Mouse (Mus musculus): ENCODE measurements at regions not wholly inside any gene's neighbourhood (a gene's known extent, or its start where the extent isn't known, plus 50 kb on each side); places are given as distances from the start of the nearest gene placed in this dataset.

GRCm38 (mm10) chr13:78992326-78992725, 792.8 kb upstream of the Nr2f1 start:
- no peaks in the 10 kb centered on the region for H3K36me3 ChIP-seq (replicated peaks)
- no peaks in the 10 kb centered on the region for H3K27me3 ChIP-seq (ENCODE audit: insufficient read depth, low read length)
- DNase-seq (ENCODE audit: low spot score) (no peak), ATAC-seq (ENCODE audit: extremely low read depth, insufficient number of reproducible peaks, low FRiP score, poor library complexity, severe bottlenecking) (no peak)
- no peaks in the 10 kb centered on the region for H3K9me3 ChIP-seq (replicated peaks)
- no peaks in the 10 kb centered on the region for H3K4me1 ChIP-seq (ENCODE audit: insufficient read depth, low read depth, low read length)
- H3K4me3 ChIP-seq (ENCODE audit: low read depth, low read length) = no peak overlapping the region
- TF ChIP-seq GATA2 (IDR thresholded peaks at IDR 0.05; ENCODE audit: borderline replicate concordance, low read depth, low read length) (no peak), GATA1 (IDR thresholded peaks at IDR 0.05; ENCODE audit: borderline replicate concordance, low read length) (no peak), TAL1 (conservative IDR thresholded peaks at IDR 0.05; ENCODE audit: low read depth, low read length) (no peak), POLR2AphosphoS5 (IDR thresholded peaks at IDR 0.05; ENCODE audit: insufficient replicate concordance, low read depth, low read length) (no peak), CTCF (IDR thresholded peaks at IDR 0.05; ENCODE audit: low read depth, low read length) (no peak)

GRCm38 (mm10) chr13:78985921-78986320, 786.4 kb upstream of the Nr2f1 start:
- no peaks in the 10 kb centered on the region for H3K4me1 ChIP-seq (ENCODE audit: insufficient read depth, low read depth, low read length)
- no peaks in the 10 kb centered on the region for H3K27me3 ChIP-seq (ENCODE audit: insufficient read depth, low read length)
- H3K4me3 ChIP-seq (ENCODE audit: low read depth, low read length) = no peak overlapping the region
- ATAC-seq (ENCODE audit: extremely low read depth, insufficient number of reproducible peaks, low FRiP score, poor library complexity, severe bottlenecking) (no peak), DNase-seq (ENCODE audit: low spot score) (no peak)
- no peaks in the 10 kb centered on the region for H3K36me3 ChIP-seq (replicated peaks)
- H3K9me3 ChIP-seq (replicated peaks) = no peaks in the 10 kb centered on the region
- TF ChIP-seq TAL1 (conservative IDR thresholded peaks at IDR 0.05; ENCODE audit: low read depth, low read length) = no peak
- TF ChIP-seq GATA1 (IDR thresholded peaks at IDR 0.05; ENCODE audit: borderline replicate concordance, low read length) = no peak
- TF ChIP-seq POLR2AphosphoS5 (IDR thresholded peaks at IDR 0.05; ENCODE audit: insufficient replicate concordance, low read depth, low read length) = no peak
- TF ChIP-seq CTCF (IDR thresholded peaks at IDR 0.05; ENCODE audit: low read depth, low read length) = no peak
- TF ChIP-seq GATA2 (IDR thresholded peaks at IDR 0.05; ENCODE audit: borderline replicate concordance, low read depth, low read length) = no peak

- no peak for ATAC-seq (ENCODE audit: extremely low read depth, insufficient number of reproducible peaks, low FRiP score, poor library complexity, severe bottlenecking)
- H3K4me1 ChIP-seq (ENCODE audit: insufficient read depth, low read depth, low read length) = no peaks in the 10 kb centered on the region
- DNase-seq (ENCODE audit: low spot score) = no peak
- H3K4me3 ChIP-seq (ENCODE audit: low read depth, low read length) = no peak overlapping the region
- TF ChIP-seq CTCF (IDR thresholded peaks at IDR 0.05; ENCODE audit: low read depth, low read length) (no peak), POLR2AphosphoS5 (IDR thresholded peaks at IDR 0.05; ENCODE audit: insufficient replicate concordance, low read depth, low read length) (no peak), GATA1 (IDR thresholded peaks at IDR 0.05; ENCODE audit: borderline replicate concordance, low read length) (no peak)
- H3K27me3 ChIP-seq (ENCODE audit: insufficient read depth, low read length) = no peaks in the 10 kb centered on the region
- no peaks in the 10 kb centered on the region for H3K9me3 ChIP-seq (replicated peaks)
- no peaks in the 10 kb centered on the region for H3K36me3 ChIP-seq (replicated peaks)
Observed at GRCm38 (mm10) chr13:78977224-78977780, 777.7 kb upstream of the Nr2f1 start.

- Histone ChIP-seq H3K27me3 (ENCODE audit: insufficient read depth, low read length) (no peaks in the 10 kb centered on the region), H3K4me1 (ENCODE audit: insufficient read depth, low read depth, low read length) (no peaks in the 10 kb centered on the region), H3K9me3 (replicated peaks) (no peaks in the 10 kb centered on the region), H3K36me3 (replicated peaks) (no peaks in the 10 kb centered on the region), H3K4me3 (ENCODE audit: low read depth, low read length) (no peak overlapping the region)
- no peak for DNase-seq (ENCODE audit: low spot score)
- TF ChIP-seq POLR2AphosphoS5 (IDR thresholded peaks at IDR 0.05; ENCODE audit: insufficient replicate concordance, low read depth, low read length) = no peak
- no peak for TF ChIP-seq CTCF (IDR thresholded peaks at IDR 0.05; ENCODE audit: low read depth, low read length)
- no peak for ATAC-seq (ENCODE audit: extremely low read depth, insufficient number of reproducible peaks, low FRiP score, poor library complexity, severe bottlenecking)
Observed at GRCm38 (mm10) chr13:78938351-78938741, 738.8 kb upstream of the Nr2f1 start.

- Histone ChIP-seq H3K9me3 (replicated peaks) (no peaks in the 10 kb centered on the region), H3K4me3 (ENCODE audit: low read depth, low read length) (no peak overlapping the region), H3K36me3 (replicated peaks) (no peaks in the 10 kb centered on the region), H3K27me3 (ENCODE audit: insufficient read depth, low read length) (no peaks in the 10 kb centered on the region), H3K4me1 (ENCODE audit: insufficient read depth, low read depth, low read length) (no peaks in the 10 kb centered on the region)
- TF ChIP-seq GATA1 (IDR thresholded peaks at IDR 0.05; ENCODE audit: borderline replicate concordance, low read length) (no peak), TAL1 (conservative IDR thresholded peaks at IDR 0.05; ENCODE audit: low read depth, low read length) (no peak), POLR2AphosphoS5 (IDR thresholded peaks at IDR 0.05; ENCODE audit: insufficient replicate concordance, low read depth, low read length) (no peak), CTCF (IDR thresholded peaks at IDR 0.05; ENCODE audit: low read depth, low read length) (no peak), GATA2 (IDR thresholded peaks at IDR 0.05; ENCODE audit: borderline replicate concordance, low read depth, low read length) (no peak)
- ATAC-seq (ENCODE audit: extremely low read depth, insufficient number of reproducible peaks, low FRiP score, poor library complexity, severe bottlenecking) (no peak), DNase-seq (ENCODE audit: low spot score) (no peak)
Observed at GRCm38 (mm10) chr13:78937389-78938350, 738.1 kb upstream of the Nr2f1 start.

- ATAC-seq (ENCODE audit: extremely low read depth, insufficient number of reproducible peaks, low FRiP score, poor library complexity, severe bottlenecking) (no peak), DNase-seq (ENCODE audit: low spot score) (no peak)
- H3K4me1 ChIP-seq (ENCODE audit: insufficient read depth, low read depth, low read length) = no peaks in the 10 kb centered on the region
- no peaks in the 10 kb centered on the region for H3K36me3 ChIP-seq (replicated peaks)
- no peak overlapping the region for H3K4me3 ChIP-seq (ENCODE audit: low read depth, low read length)
- TF ChIP-seq GATA2 (IDR thresholded peaks at IDR 0.05; ENCODE audit: borderline replicate concordance, low read depth, low read length) (no peak), CTCF (IDR thresholded peaks at IDR 0.05; ENCODE audit: low read depth, low read length) (no peak), GATA1 (IDR thresholded peaks at IDR 0.05; ENCODE audit: borderline replicate concordance, low read length) (no peak), POLR2AphosphoS5 (IDR thresholded peaks at IDR 0.05; ENCODE audit: insufficient replicate concordance, low read depth, low read length) (no peak), TAL1 (conservative IDR thresholded peaks at IDR 0.05; ENCODE audit: low read depth, low read length) (no peak)
- H3K9me3 ChIP-seq (replicated peaks) = no peaks in the 10 kb centered on the region
- no peaks in the 10 kb centered on the region for H3K27me3 ChIP-seq (ENCODE audit: insufficient read depth, low read length)
Observed at GRCm38 (mm10) chr13:78935990-78936650, 736.6 kb upstream of the Nr2f1 start.
